Mouse (Mus musculus) midbrain, embryonic 11.5 days (tissue): ENCODE measurements at regions not wholly inside any gene's neighbourhood (a gene's known extent, or its start where the extent isn't known, plus 50 kb on each side); places are given as distances from the start of the nearest gene placed in this dataset.

Source experiments
- ATAC-seq: fragments of 200-750 bp; cut with Nextera tagmentation; 2 replicates; pipeline ENCODE4 v1.8.0; 2017; ENCODE audit warnings: moderate TSS enrichment, moderate library complexity; ENCODE audit not compliant: low FRiP score
- DNase-seq: peaks from one replicate; pipeline ENCODE4 v3.0.0; 2015; ENCODE audit warnings: low spot score; ENCODE audit errors: missing footprints
- H3K27ac ChIP-seq: fragments of 300-500 bp; sonication (generic); 2 replicates; pipeline ENCODE4 v1.5.1; 2014; ENCODE audit warnings: low read depth, low read length
- H3K27me3 ChIP-seq: fragments of 300-500 bp; sonication (generic); 2 replicates; pipeline ENCODE4 v1.6.1; 2014; ENCODE audit warnings: mild to moderate bottlenecking, low read length, moderate library complexity, mixed read lengths; ENCODE audit not compliant: control insufficient read depth, insufficient read depth
- H3K36me3 ChIP-seq: fragments of 300-500 bp; sonication (generic); 2 replicates; pipeline ENCODE4 v1.6.1; 2014; ENCODE audit warnings: mild to moderate bottlenecking, low read length, moderate library complexity, mixed read lengths; ENCODE audit not compliant: control insufficient read depth, insufficient read depth
- H3K4me1 ChIP-seq: fragments of 300-500 bp; sonication (generic); 2 replicates; pipeline ENCODE4 v1.6.1; 2014; ENCODE audit warnings: low read length; ENCODE audit not compliant: control insufficient read depth, insufficient read depth
- H3K4me2 ChIP-seq: fragments of 300-500 bp; sonication (generic); 2 replicates; pipeline ENCODE4 v1.6.1; 2014; ENCODE audit warnings: mild to moderate bottlenecking, moderate library complexity
- H3K4me3 ChIP-seq: fragments of 300-500 bp; sonication (generic); 2 replicates; pipeline ENCODE4 v1.5.1; 2014; ENCODE audit warnings: low read depth, low read length
- H3K9ac ChIP-seq: fragments of 300-500 bp; sonication (generic); 2 replicates; pipeline ENCODE4 v1.6.1; 2014; ENCODE audit warnings: low read length
- H3K9me3 ChIP-seq: fragments of 300-500 bp; sonication (generic); 2 replicates; pipeline ENCODE4 v1.6.1; 2016; ENCODE audit warnings: low read length; ENCODE audit not compliant: control insufficient read depth
- WGBS: fragments of 180-500 bp; shearing (Covaris S2); extraction: QIAGEN DNeasy Blood & Tissue Kit; methylation state at CpG from one replicate; pipeline ENCODE4 v1.1.7; 2014; 5-methylcytosine and 5-hydroxymethylcytosine counted together

DNA sequence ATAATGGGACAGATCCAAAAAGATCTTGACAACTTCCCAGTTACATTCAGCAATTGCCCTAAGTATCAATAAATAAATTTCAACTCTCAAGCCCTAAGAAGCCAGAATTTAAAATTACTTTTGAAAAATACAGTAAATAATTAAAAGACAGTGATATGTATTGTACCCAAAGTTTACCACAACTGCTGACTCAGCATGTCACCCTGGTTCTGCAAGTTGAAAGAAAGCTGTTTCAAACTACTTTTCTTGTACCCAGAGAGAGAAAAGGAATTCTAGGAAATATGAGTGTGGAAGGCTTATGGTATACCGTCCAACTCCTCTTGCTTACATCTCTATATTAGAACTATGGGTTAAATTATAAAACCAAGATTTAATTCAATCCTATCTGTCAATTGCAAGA is 248.9 kb upstream of the Slc7a11 start:
- no peak overlapping the region for H3K9ac ChIP-seq
- no peak overlapping the region for H3K4me3 ChIP-seq
- ATAC-seq (no peak), DNase-seq (no peak)
- no peaks in the 10 kb centered on the region for H3K36me3 ChIP-seq
- no peaks in the 10 kb centered on the region; the same call in 1 of the 2 replicates for H3K4me1 ChIP-seq
- no peak overlapping the region for H3K4me2 ChIP-seq
- WGBS, result 95% methylated on average over 1 of the region's 1 CpGs
- no peaks in the 10 kb centered on the region for H3K9me3 ChIP-seq
- no peaks in the 10 kb centered on the region for H3K27me3 ChIP-seq
- no peak overlapping the region for H3K27ac ChIP-seq

DNA sequence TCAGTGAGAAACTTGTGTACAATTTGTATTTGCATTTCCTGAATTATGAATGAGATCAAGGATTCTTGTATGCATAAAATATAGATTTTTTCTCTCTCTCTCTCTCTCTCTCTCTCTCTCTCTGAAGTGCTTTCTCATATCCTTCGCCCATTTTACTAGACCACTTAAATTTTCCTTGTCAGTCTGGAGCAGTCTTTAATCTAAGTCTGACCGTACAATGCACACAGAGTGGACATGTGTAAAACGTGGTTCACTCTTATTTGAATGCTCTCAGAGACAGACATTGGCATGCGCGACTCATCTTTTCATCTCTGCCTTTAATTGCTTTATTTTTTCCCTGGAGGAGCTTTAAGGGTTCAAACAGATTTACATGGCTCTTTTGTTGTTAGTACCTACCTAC is 247.3 kb upstream of the Slc7a11 start:
- DNase-seq (no peak), ATAC-seq (no peak)
- H3K36me3 ChIP-seq, result no peaks in the 10 kb centered on the region
- no peak overlapping the region for H3K27ac ChIP-seq
- no peak overlapping the region for H3K4me3 ChIP-seq
- H3K4me2 ChIP-seq, result no peak overlapping the region
- H3K9ac ChIP-seq, result no peak overlapping the region
- no peaks in the 10 kb centered on the region; the same call in 1 of the 2 replicates for H3K4me1 ChIP-seq
- WGBS, result 73% methylated on average over 5 of the region's 5 CpGs
- no peaks in the 10 kb centered on the region for H3K9me3 ChIP-seq
- no peaks in the 10 kb centered on the region for H3K27me3 ChIP-seq

DNA sequence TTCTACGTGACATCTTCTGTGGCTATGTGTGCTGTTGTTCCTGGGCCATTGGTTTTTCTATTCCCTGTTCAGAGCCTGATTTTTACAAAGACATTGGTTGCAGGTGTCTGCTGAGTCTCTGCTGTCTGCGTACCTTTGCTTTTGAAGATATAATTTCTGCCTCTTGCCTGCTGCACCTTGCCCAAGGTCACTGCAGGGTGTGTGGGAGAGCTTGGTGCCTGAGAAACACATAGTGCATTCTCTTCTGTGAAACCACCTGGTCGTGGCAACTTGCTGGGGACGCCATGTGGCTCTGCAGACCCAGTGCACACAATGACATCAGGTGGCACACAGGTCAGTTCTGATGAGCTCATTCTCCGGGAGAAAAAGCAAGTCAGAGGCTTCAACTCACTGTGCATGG is 246.0 kb upstream of the Slc7a11 start:
- 84% methylated on average over 5 of the region's 5 CpGs for WGBS
- Histone ChIP-seq H3K4me2 (no peak overlapping the region), H3K9ac (no peak overlapping the region), H3K9me3 (no peaks in the 10 kb centered on the region), H3K4me1 (no peaks in the 10 kb centered on the region; the same call in 1 of the 2 replicates), H3K27me3 (no peaks in the 10 kb centered on the region), H3K27ac (no peak overlapping the region), H3K36me3 (no peaks in the 10 kb centered on the region), H3K4me3 (no peak overlapping the region)
- DNase-seq, result no peak
- no peak for ATAC-seq

DNA sequence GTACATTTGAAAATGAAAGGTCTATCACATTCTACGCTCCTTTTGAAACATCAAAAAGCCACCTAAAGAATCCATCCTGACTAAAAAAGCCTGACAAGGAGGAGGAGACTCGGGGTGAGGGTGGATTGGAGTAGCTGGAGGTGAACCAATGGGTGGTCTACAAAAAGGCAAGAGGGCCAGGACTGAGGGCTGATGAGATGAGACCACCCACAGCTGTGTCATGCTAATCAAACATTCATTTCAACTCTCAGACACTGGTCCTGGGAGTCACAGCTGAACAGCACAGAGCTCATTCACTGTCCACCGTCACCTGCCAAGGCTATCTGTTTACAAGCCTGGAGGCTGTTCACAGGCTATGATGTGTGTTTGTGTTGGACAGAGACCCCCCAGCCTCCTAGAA is 244.3 kb upstream of the Slc7a11 start:
- Histone ChIP-seq H3K9me3 (no peaks in the 10 kb centered on the region), H3K4me3 (no peak overlapping the region), H3K4me2 (no peak overlapping the region), H3K4me1 (no peaks in the 10 kb centered on the region; the same call in 1 of the 2 replicates), H3K27ac (no peak overlapping the region), H3K9ac (no peak overlapping the region), H3K27me3 (no peaks in the 10 kb centered on the region), H3K36me3 (no peaks in the 10 kb centered on the region)
- ATAC-seq (0 out of 2 replicates have a peak, but pooled peaks have one; percentile 19), DNase-seq (no peak)
- 55% methylated on average over 3 of the region's 3 CpGs for WGBS

DNA sequence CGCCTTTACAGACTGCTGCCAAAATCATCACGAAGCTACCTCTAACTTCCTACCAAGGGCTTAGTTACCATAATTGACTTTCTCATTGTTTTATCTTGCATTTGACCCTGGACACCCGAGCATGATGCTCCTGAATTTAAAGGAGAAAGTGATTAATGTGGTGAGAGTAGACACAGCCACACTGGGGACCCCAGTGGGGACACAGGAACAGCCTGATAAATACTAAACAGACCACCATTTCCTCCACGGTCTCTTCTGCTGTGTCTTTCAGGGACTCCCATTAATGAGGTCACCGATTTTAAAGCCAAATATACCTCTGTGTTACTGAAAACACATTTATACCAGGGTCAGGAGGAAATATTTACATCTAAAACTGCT is 235.2 kb upstream of the Slc7a11 start:
- H3K27ac ChIP-seq, result peak overlapping the region; percentile 36; the same call in 1 of the 2 replicates
- WGBS, result 52% methylated on average over 5 of the region's 5 CpGs
- peak; percentile 85 for ATAC-seq

DNA sequence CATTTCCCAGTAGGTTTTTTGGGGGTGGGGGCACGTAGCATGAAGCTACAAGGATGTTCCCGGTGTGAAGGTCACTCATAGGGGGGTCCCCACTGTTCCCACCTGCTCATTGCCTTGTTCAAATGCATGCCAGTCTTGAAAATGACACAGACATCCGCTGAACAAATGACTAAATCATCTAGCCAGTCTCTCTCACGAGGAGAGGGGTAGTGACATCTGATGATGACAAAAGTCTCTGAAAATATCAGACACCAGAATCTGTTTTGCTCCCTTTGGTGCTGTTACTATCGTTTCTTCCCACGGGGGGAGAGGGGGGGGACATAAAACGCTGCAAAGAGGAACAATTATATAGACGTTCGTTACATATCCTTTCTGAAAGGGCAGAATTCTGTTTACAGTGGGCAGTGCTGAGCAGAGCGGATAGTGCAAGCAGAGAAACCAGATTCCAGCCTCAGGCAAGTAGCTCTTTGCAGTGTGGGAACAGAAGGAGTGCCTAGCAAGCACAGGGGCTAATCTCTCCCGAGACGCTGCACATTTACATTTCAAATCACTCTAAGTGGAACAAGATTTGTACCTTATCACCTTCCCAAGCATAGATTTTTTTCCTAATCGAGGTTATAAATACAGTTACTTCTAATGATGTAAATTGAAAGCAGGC is 234.7 kb upstream of the Slc7a11 start:
- WGBS, result 44% methylated on average over 13 of the region's 13 CpGs

More for the DNA sequence above, 235.2 kb upstream of the Slc7a11 start:
- H3K36me3 ChIP-seq, result no peaks in the 10 kb centered on the region
- H3K27me3 ChIP-seq, result no peaks in the 10 kb centered on the region
- H3K4me2 ChIP-seq, result no peak overlapping the region
- no peak overlapping the region for H3K4me3 ChIP-seq
- no peaks in the 10 kb centered on the region for H3K9me3 ChIP-seq
- peak; percentile 84 for DNase-seq
- peaks cover 8% of the 10 kb centered on the region for H3K4me1 ChIP-seq
- no peak overlapping the region for H3K9ac ChIP-seq

DNA sequence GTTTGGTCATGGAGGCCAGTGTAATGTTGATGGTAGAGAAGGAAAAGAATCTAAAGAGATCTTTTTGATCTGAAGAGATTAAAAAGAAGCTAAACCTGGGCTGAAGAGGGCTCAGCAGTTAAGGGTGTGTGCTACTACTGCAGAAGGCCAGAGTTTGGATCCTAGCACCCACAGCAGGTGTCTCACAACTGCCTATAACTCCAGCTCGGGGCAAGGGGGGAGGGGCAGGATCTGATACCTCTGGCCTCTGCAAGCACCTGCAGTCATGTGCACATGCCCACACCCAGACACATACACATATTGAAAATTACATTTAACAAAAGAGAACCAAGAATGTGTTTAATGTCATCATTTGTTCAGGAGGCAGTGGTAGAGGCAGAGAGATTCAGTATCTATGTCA is 232.4 kb upstream of the Slc7a11 start:
- H3K27ac ChIP-seq, result no peak overlapping the region
- no peaks in the 10 kb centered on the region for H3K36me3 ChIP-seq
- H3K4me2 ChIP-seq, result no peak overlapping the region
- WGBS, result 76% methylated on average over 1 of the region's 1 CpGs
- ATAC-seq (no peak), DNase-seq (no peak)
- no peaks in the 10 kb centered on the region for H3K9me3 ChIP-seq
- H3K4me1 ChIP-seq, result peaks cover 8% of the 10 kb centered on the region
- no peaks in the 10 kb centered on the region for H3K27me3 ChIP-seq
- H3K9ac ChIP-seq, result no peak overlapping the region
- H3K4me3 ChIP-seq, result no peak overlapping the region

More for the DNA sequence above, 234.7 kb upstream of the Slc7a11 start:
- no peak overlapping the region for H3K9ac ChIP-seq
- no peaks in the 10 kb centered on the region for H3K9me3 ChIP-seq
- no peak overlapping the region for H3K4me2 ChIP-seq
- no peak overlapping the region for H3K4me3 ChIP-seq
- DNase-seq (peak; percentile 84), ATAC-seq (peak; percentile 90)
- H3K36me3 ChIP-seq, result no peaks in the 10 kb centered on the region
- H3K4me1 ChIP-seq, result peaks cover 8% of the 10 kb centered on the region
- no peaks in the 10 kb centered on the region for H3K27me3 ChIP-seq
- peak overlapping the region; percentile 23 for H3K27ac ChIP-seq

DNA sequence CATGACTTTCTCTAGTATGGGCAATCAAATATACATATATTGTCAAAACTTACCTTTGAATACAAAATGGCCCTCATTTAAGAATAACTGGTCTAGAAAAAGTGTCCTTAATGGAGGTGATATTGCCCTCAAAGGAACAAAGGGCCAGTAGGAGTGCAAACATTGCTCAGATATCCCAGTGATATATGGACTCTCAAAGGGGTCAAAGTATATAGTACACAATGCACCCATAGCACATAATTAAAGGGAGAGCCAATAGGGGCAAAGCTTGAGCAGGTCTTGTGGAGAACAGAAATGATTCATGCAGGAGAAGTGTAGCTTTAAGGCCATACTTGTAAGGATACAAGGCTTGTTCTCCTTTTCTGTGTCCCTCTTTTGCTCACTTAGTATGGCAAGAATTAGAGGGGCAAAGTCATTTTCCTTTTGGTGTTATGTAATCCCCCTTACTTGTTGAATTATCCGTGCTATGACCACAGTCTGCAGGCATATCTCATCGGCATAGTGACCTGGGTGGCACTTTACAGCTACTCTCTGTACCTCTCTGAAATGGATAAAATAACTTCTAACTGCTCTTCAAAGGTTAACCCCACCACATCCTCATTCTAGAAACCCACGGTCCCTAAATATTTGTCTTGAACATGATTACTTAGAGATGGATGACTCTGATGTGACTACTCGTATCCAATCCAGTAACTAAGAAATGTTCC is 231.6 kb upstream of the Slc7a11 start:
- no peak for ATAC-seq
- no peak overlapping the region for H3K9ac ChIP-seq
- no peak overlapping the region for H3K27ac ChIP-seq
- H3K27me3 ChIP-seq, result no peaks in the 10 kb centered on the region
- no peaks in the 10 kb centered on the region for H3K36me3 ChIP-seq
- peak; percentile 73 for DNase-seq
- WGBS, result 92% methylated on average over 4 of the region's 4 CpGs
- peaks cover 8% of the 10 kb centered on the region for H3K4me1 ChIP-seq
- no peaks in the 10 kb centered on the region for H3K9me3 ChIP-seq
- H3K4me3 ChIP-seq, result no peak overlapping the region
- H3K4me2 ChIP-seq, result no peak overlapping the region

DNA sequence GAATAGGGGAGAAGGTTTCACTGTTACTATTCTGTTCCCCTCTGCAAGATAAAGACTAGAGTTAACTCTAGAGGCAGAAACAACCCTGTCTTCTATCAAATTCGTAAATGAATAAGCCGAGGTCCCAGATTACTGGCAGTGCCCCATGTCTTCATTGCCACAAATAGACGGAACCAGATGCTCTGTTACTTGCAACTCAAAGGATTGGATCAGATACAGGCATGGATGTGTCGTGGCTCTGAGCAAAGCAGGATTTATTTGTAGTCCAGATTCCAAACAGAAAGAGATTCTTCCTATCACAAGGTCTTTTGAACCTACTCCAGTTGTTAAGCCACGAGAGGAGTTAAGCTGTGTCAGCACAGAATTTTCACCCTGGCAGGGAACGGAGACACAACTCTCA is 221.9 kb upstream of the Slc7a11 start:
- no peak overlapping the region for H3K4me3 ChIP-seq
- H3K27ac ChIP-seq, result no peak overlapping the region
- no peak overlapping the region for H3K4me2 ChIP-seq
- 83% methylated on average over 6 of the region's 6 CpGs for WGBS
- ATAC-seq (no peak), DNase-seq (no peak)
- no peaks in the 10 kb centered on the region for H3K4me1 ChIP-seq
- H3K27me3 ChIP-seq, result no peaks in the 10 kb centered on the region
- H3K9ac ChIP-seq, result no peak overlapping the region
- no peaks in the 10 kb centered on the region for H3K36me3 ChIP-seq
- H3K9me3 ChIP-seq, result no peaks in the 10 kb centered on the region
